In the genomic region with DNA sequence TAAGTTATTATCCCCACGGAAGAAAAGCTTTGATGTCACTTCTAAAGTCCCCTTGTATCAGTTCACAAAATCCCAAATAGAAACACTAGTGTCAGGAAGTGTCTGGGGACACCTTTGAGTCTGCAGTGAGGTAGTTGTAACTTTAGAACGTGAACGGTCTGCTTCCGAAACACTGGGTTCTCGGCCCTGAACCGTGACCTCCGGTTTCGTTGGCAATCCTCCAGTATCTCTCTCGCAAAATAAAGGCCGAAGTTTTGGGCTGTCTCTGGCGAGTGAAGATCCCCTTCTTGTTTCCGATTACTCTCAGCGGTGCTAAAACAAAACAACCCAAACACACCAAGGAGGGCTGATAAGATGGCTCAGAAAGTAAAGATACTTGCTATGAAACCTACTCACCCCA, we compare ENCODE assay signal across 20 mouse cellular contexts. TPM values are rescaled to one million over a fixed set of nuclear protein-coding genes. Genes with fewer than 3 reads are reported as not detected.
DNase-seq lines count a peak whose midpoint lies in the region; ATAC-seq and TF ChIP-seq lines count a peak whose summit lies in the region.
"Had no signal": no experiment of that assay in that cellular context is flagged by ENCODE, and none has a peak within 500 bp of the region (broad histone marks: within the 10 kb centered on the region; RNA-seq: fewer than 3 reads in every experiment).

No protein-coding gene starts in this region.

- H3K4me1 ChIP-seq in kidney, adult 2 months (ENCODE audit: control insufficient read depth, insufficient read depth, low read length): no peaks in the 10 kb centered on the region
- H3K4me1 ChIP-seq in lung, embryonic 14.5 days (ENCODE audit: insufficient read depth): no peaks in the 10 kb centered on the region
- H3K4me1 ChIP-seq in brown adipose tissue, adult 24 weeks (ENCODE audit: control insufficient read depth, insufficient read depth, insufficient read length, low read length): peaks cover 2% of the 10 kb centered on the region; the same call in 1 of the 2 replicates
- H3K4me1 ChIP-seq in hindbrain, embryonic 13.5 days (replicated peaks): no peaks in the 10 kb centered on the region
- H3K4me1 ChIP-seq: embryonic facial prominence, embryonic 15.5 days; heart, embryonic 10.5 days; hindbrain, embryonic 15.5 days; midbrain, embryonic 12.5 days had no signal

- no peak for TF ChIP-seq POLR2A in kidney, adult 2 months (IDR thresholded peaks at IDR 0.05; ENCODE audit: low read depth, low read length)

- H3K9me3 ChIP-seq in lung, embryonic 14.5 days (ENCODE audit: low read depth, low read length): no peaks in the 10 kb centered on the region
- no peaks in the 10 kb centered on the region for H3K9me3 ChIP-seq in hindbrain, embryonic 13.5 days
- H3K9me3 ChIP-seq: embryonic facial prominence, embryonic 15.5 days; heart, embryonic 10.5 days; hindbrain, embryonic 15.5 days; midbrain, embryonic 12.5 days had no signal

- ATAC-seq in lung, embryonic 14.5 days (ENCODE audit: insufficient read depth): no peak
- ATAC-seq in cerebellum, adult (ENCODE audit: insufficient number of reproducible peaks, low FRiP score, low TSS enrichment): no peak
- no peak for ATAC-seq in hindbrain, embryonic 13.5 days (ENCODE audit: low FRiP score)
- ATAC-seq: forebrain, embryonic 14.5 days; Patski had no signal

- H3K36me3 ChIP-seq in kidney, adult 2 months (ENCODE audit: control insufficient read depth, insufficient read depth, low read length): no peaks in the 10 kb centered on the region
- H3K36me3 ChIP-seq in lung, embryonic 14.5 days (ENCODE audit: insufficient read depth): peaks cover 35% of the 10 kb centered on the region
- peaks cover 28% of the 10 kb centered on the region for H3K36me3 ChIP-seq in hindbrain, embryonic 13.5 days

- no peak overlapping the region for H3K4me2 ChIP-seq in lung, embryonic 14.5 days
- no peak overlapping the region for H3K4me2 ChIP-seq in hindbrain, embryonic 13.5 days
- H3K4me2 ChIP-seq: embryonic facial prominence, embryonic 15.5 days; hindbrain, embryonic 15.5 days; midbrain, embryonic 12.5 days had no signal

- no peak overlapping the region for H3K4me3 ChIP-seq in kidney, adult 2 months (ENCODE audit: insufficient read depth, low read depth, low read length)
- no peak overlapping the region for H3K4me3 ChIP-seq in lung, embryonic 14.5 days (ENCODE audit: low read depth, low read length)
- no peak overlapping the region for H3K4me3 ChIP-seq in brown adipose tissue, adult 24 weeks (ENCODE audit: insufficient read depth, low read depth, low read length)
- H3K4me3 ChIP-seq in hindbrain, embryonic 13.5 days: no peak overlapping the region
- H3K4me3 ChIP-seq: embryonic facial prominence, embryonic 15.5 days; heart, embryonic 10.5 days; hindbrain, embryonic 15.5 days; midbrain, embryonic 12.5 days had no signal

- WGBS in kidney, adult 2 months: 45% methylated on average over 13 of the region's 13 CpGs
- WGBS in lung, embryonic 14.5 days: 55% methylated on average over 13 of the region's 13 CpGs
- 88% methylated on average over 13 of the region's 13 CpGs for WGBS in hindbrain, embryonic 13.5 days

- TF ChIP-seq CTCF in kidney, adult 2 months (conservative IDR thresholded peaks at IDR 0.05; ENCODE audit: insufficient read depth, insufficient read length, low read depth, low read length): no peak
- no peak for TF ChIP-seq CTCF in lung, embryonic 14.5 days (IDR thresholded peaks at IDR 0.05; ENCODE audit: low read depth)

- H3K9ac ChIP-seq in lung, embryonic 14.5 days: no peak overlapping the region
- no peak overlapping the region for H3K9ac ChIP-seq in hindbrain, embryonic 13.5 days
- H3K9ac ChIP-seq: embryonic facial prominence, embryonic 15.5 days; hindbrain, embryonic 15.5 days; midbrain, embryonic 12.5 days had no signal

- DNase-seq in kidney, adult 2 months: peak; percentile 53
- DNase-seq in kidney, adult 18-20 months: no peak
- DNase-seq in lung, embryonic 14.5 days: peak; percentile 12
- no peak for DNase-seq in lung, adult 18-20 months
- DNase-seq: cerebellum, adult 11 months; cerebellum, adult 9-11 months; heart, postnatal 4 days; lung, adult 2 months; right cerebral cortex, postnatal 25 days; spleen, adult 18-20 months had no signal

- H3K27ac ChIP-seq in kidney, adult 2 months (ENCODE audit: insufficient read depth, low read depth, low read length): no peak overlapping the region
- no peak overlapping the region for H3K27ac ChIP-seq in lung, embryonic 14.5 days (ENCODE audit: low read depth)
- peak overlapping the region; percentile 20 for H3K27ac ChIP-seq in brown adipose tissue, adult 24 weeks (replicated peaks; ENCODE audit: low read depth, low read length)
- no peak overlapping the region for H3K27ac ChIP-seq in hindbrain, embryonic 13.5 days
- H3K27ac ChIP-seq: embryonic facial prominence, embryonic 15.5 days; heart, embryonic 10.5 days; hindbrain, embryonic 15.5 days; kidney, postnatal 0 days; midbrain, embryonic 12.5 days had no signal

- H3K27me3 ChIP-seq in kidney, adult 2 months (replicated peaks; ENCODE audit: control insufficient read depth, insufficient read depth, low read length): no peaks in the 10 kb centered on the region
- H3K27me3 ChIP-seq in lung, embryonic 14.5 days (ENCODE audit: insufficient read depth, low read length): no peaks in the 10 kb centered on the region
- H3K27me3 ChIP-seq in hindbrain, embryonic 13.5 days: no peaks in the 10 kb centered on the region
- H3K27me3 ChIP-seq: embryonic facial prominence, embryonic 15.5 days; hindbrain, embryonic 15.5 days; midbrain, embryonic 12.5 days; Patski had no signal

RNA-seq across cellular contexts. Expression of gene Gusb, which starts 13.5 kb away (rescaled TPM):
- 26.0 and 26.5 TPM in 2 replicates for polyA plus RNA-seq in kidney, adult 2 months (2012; rRNA removed)
- 77.4 and 83.0 TPM in 2 replicates for polyA plus RNA-seq in lung, embryonic 14.5 days (2014; fragmentation: Nextera tagmentation; extraction: Ambion mirVana)
- 16.5 and 18.5 TPM in 2 replicates for polyA plus RNA-seq in brown adipose tissue, adult 24 weeks (2012; ENCODE audit: insufficient read depth, insufficient read length, missing spikeins)
- 28.9 and 31.9 TPM in 2 replicates for polyA plus RNA-seq in hindbrain, embryonic 13.5 days (2015; fragmentation: Nextera tagmentation; extraction: Ambion mirVana)

RNA-seq across cellular contexts. Expression of gene Asl, which starts 39.7 kb away (rescaled TPM):
- polyA plus RNA-seq in kidney, adult 2 months (2012; rRNA removed): 440 and 469 TPM in 2 replicates
- polyA plus RNA-seq in lung, embryonic 14.5 days (2014; fragmentation: Nextera tagmentation; extraction: Ambion mirVana): 23.1 and 24.3 TPM in 2 replicates
- polyA plus RNA-seq in brown adipose tissue, adult 24 weeks (2012; ENCODE audit: insufficient read depth, insufficient read length, missing spikeins): 23.4 and 27.8 TPM in 2 replicates
- polyA plus RNA-seq in hindbrain, embryonic 13.5 days (2015; fragmentation: Nextera tagmentation; extraction: Ambion mirVana): 31.3 and 40.2 TPM in 2 replicates

RNA-seq across cellular contexts. Expression of gene Crcp, which starts 39.7 kb away (rescaled TPM):
- polyA plus RNA-seq in kidney, adult 2 months (2012; rRNA removed): 14.4 and 19.3 TPM in 2 replicates
- 27.5 and 28.3 TPM in 2 replicates for polyA plus RNA-seq in lung, embryonic 14.5 days (2014; fragmentation: Nextera tagmentation; extraction: Ambion mirVana)
- polyA plus RNA-seq in brown adipose tissue, adult 24 weeks (2012; ENCODE audit: insufficient read depth, insufficient read length, missing spikeins): 21.9 and 23.3 TPM in 2 replicates
- 78.7 and 82.4 TPM in 2 replicates for polyA plus RNA-seq in hindbrain, embryonic 13.5 days (2015; fragmentation: Nextera tagmentation; extraction: Ambion mirVana)

RNA-seq across cellular contexts. Expression of gene Vkorc1l1, which starts 47.6 kb away (rescaled TPM):
- 14.8 and 19.3 TPM in 2 replicates for polyA plus RNA-seq in kidney, adult 2 months (2012; rRNA removed)
- 22.7 and 23.4 TPM in 2 replicates for polyA plus RNA-seq in lung, embryonic 14.5 days (2014; fragmentation: Nextera tagmentation; extraction: Ambion mirVana)
- 31.1 and 41.5 TPM in 2 replicates for polyA plus RNA-seq in brown adipose tissue, adult 24 weeks (2012; ENCODE audit: insufficient read depth, insufficient read length, missing spikeins)
- 31.1 and 32.5 TPM in 2 replicates for polyA plus RNA-seq in hindbrain, embryonic 13.5 days (2015; fragmentation: Nextera tagmentation; extraction: Ambion mirVana)

Comparison
In these comparisons a context has a peak if more than half of its experiments do, and no peak if none do; other contexts are left out.
1. DNase-seq: peak in kidney, adult 2 months (single experiment) and lung, embryonic 14.5 days (single experiment); none in kidney, adult 18-20 months (single experiment) and lung, adult 18-20 months (0 of 2).
2. RNA of gene Asl, which starts 39.7 kb away (polyA plus RNA-seq): 440 to 469 TPM in kidney, adult 2 months; 31.3 to 40.2 TPM in hindbrain, embryonic 13.5 days, 23.4 to 27.8 TPM in brown adipose tissue, adult 24 weeks and 23.1 to 24.3 TPM in lung, embryonic 14.5 days; every median in the first group is over 10 times any median in the second.